Mouse (Mus musculus) forebrain, embryonic 10.5 days (tissue): ENCODE measurements around the gene Bdkrb2. TPM values are rescaled to one million over a fixed set of nuclear protein-coding genes. Genes with fewer than 3 reads are reported as not detected.
A peak's percentile ranks its signal among the peaks of the same experiment; 100 is the strongest.

Experiments
- DNase-seq: peaks from one replicate; pipeline ENCODE4 v3.0.0-alpha.2; 2017; ENCODE audit warnings: low spot score; ENCODE audit errors: extremely low spot score
- H3K27ac ChIP-seq: fragments of 300-500 bp; sonication (generic); 2 replicates; pipeline ENCODE4 v1.5.1; 2016; ENCODE audit warnings: mild to moderate bottlenecking
- H3K27me3 ChIP-seq: fragments of 300-500 bp; sonication (generic); 2 replicates; pipeline ENCODE4 v1.6.1; 2016; ENCODE audit warnings: mild to moderate bottlenecking; ENCODE audit not compliant: poor library complexity, severe bottlenecking
- H3K36me3 ChIP-seq: fragments of 300-500 bp; sonication (generic); replicated peaks from 2 replicates; pipeline ENCODE4 v1.6.1; 2016; ENCODE audit warnings: mild to moderate bottlenecking, moderate library complexity
- H3K4me1 ChIP-seq: fragments of 300-500 bp; sonication (generic); 2 replicates; pipeline ENCODE4 v1.6.1; 2016
- H3K4me3 ChIP-seq: fragments of 300-500 bp; sonication (generic); 2 replicates; pipeline ENCODE4 v1.5.1; 2016; ENCODE audit warnings: mild to moderate bottlenecking, moderate library complexity
- H3K9me3 ChIP-seq: fragments of 300-500 bp; sonication (generic); 2 replicates; pipeline ENCODE4 v1.6.1; 2016; ENCODE audit warnings: mild to moderate bottlenecking, moderate library complexity
- WGBS: fragments of 180-500 bp; shearing (Covaris S2); methylation state at CpG from one replicate; pipeline ENCODE4 v1.1.7; 2016; 5-methylcytosine and 5-hydroxymethylcytosine counted together
- polyA plus RNA-seq: library from polyadenylated mRNA; unstranded; fragments of >200 nt; fragmentation: Nextera tagmentation; extraction: Ambion mirVana; gene quantifications from 2 replicates; pipeline ENCODE4 v1.2.1, GENCODE M21; 2016

Gene Bdkrb2
- polyA plus RNA-seq, 1 experiment from 2014 or later: 0.25 TPM

- 86% methylated on average over 4 of the region's 4 CpGs for WGBS
- DNase-seq: no peak
- Histone ChIP-seq H3K27ac (no peak overlapping the region), H3K4me1 (peaks cover 10% of the 10 kb centered on the region), H3K36me3 (no peaks in the 10 kb centered on the region), H3K4me3 (no peak overlapping the region), H3K9me3 (no peaks in the 10 kb centered on the region), H3K27me3 (no peaks in the 10 kb centered on the region)
Measured at GRCm38 (mm10) chr12:105574356-105574755, 11.3 kb downstream of the Bdkrb2 start.

GRCm38 (mm10) chr12:105580490-105580889 is 17.5 kb downstream of the Bdkrb2 start:
- WGBS: 85% methylated on average over 17 of the region's 17 CpGs
- H3K36me3 ChIP-seq: no peaks in the 10 kb centered on the region
- no peaks in the 10 kb centered on the region for H3K9me3 ChIP-seq
- peaks cover 34% of the 10 kb centered on the region for H3K4me1 ChIP-seq
- H3K27ac ChIP-seq: no peak overlapping the region
- no peak overlapping the region for H3K4me3 ChIP-seq
- DNase-seq: no peak
- H3K27me3 ChIP-seq: peaks cover 5% of the 10 kb centered on the region; the same call in 1 of the 2 replicates

GRCm38 (mm10) chr12:105582486-105582885 is 19.5 kb downstream of the Bdkrb2 start:
- H3K4me3 ChIP-seq: no peak overlapping the region
- no peak for DNase-seq
- H3K9me3 ChIP-seq: no peaks in the 10 kb centered on the region
- WGBS: 63% methylated on average over 9 of the region's 9 CpGs
- no peak overlapping the region for H3K27ac ChIP-seq
- peaks cover 37% of the 10 kb centered on the region for H3K4me1 ChIP-seq
- H3K27me3 ChIP-seq: peaks cover 14% of the 10 kb centered on the region
- H3K36me3 ChIP-seq: no peaks in the 10 kb centered on the region

- Histone ChIP-seq H3K9me3 (no peaks in the 10 kb centered on the region), H3K27me3 (peaks cover 14% of the 10 kb centered on the region), H3K4me3 (no peak overlapping the region), H3K27ac (no peak overlapping the region), H3K36me3 (no peaks in the 10 kb centered on the region), H3K4me1 (peaks cover 37% of the 10 kb centered on the region)
- WGBS: 9% methylated on average over 2 of the region's 2 CpGs
- DNase-seq: peak; percentile 30
Measured at GRCm38 (mm10) chr12:105583484-105583883, 20.5 kb downstream of the Bdkrb2 start.

GRCm38 (mm10) chr12:105584851-105585250 is 21.8 kb downstream of the Bdkrb2 start:
- H3K27ac ChIP-seq: no peak overlapping the region; the same call in 1 of the 2 replicates
- H3K4me3 ChIP-seq: no peak overlapping the region
- DNase-seq: peak; percentile 78
- H3K9me3 ChIP-seq: no peaks in the 10 kb centered on the region
- H3K27me3 ChIP-seq: peaks cover 14% of the 10 kb centered on the region
- H3K36me3 ChIP-seq: no peaks in the 10 kb centered on the region
- WGBS: 17% methylated on average over 12 of the region's 12 CpGs
- peaks cover 36% of the 10 kb centered on the region for H3K4me1 ChIP-seq

- H3K27ac ChIP-seq: no peak overlapping the region
- H3K4me1 ChIP-seq: peaks cover 26% of the 10 kb centered on the region
- no peaks in the 10 kb centered on the region for H3K9me3 ChIP-seq
- WGBS: 86% methylated on average over 8 of the region's 8 CpGs
- H3K27me3 ChIP-seq: peaks cover 14% of the 10 kb centered on the region
- H3K4me3 ChIP-seq: no peak overlapping the region
- DNase-seq: no peak
- H3K36me3 ChIP-seq: no peaks in the 10 kb centered on the region
Measured at GRCm38 (mm10) chr12:105587526-105587925, 24.5 kb downstream of the Bdkrb2 start.

GRCm38 (mm10) chr12:105590786-105591185 is 27.8 kb downstream of the Bdkrb2 start:
- no peaks in the 10 kb centered on the region for H3K9me3 ChIP-seq
- H3K36me3 ChIP-seq: no peaks in the 10 kb centered on the region
- H3K4me1 ChIP-seq: peaks cover 9% of the 10 kb centered on the region; the same call in 1 of the 2 replicates
- 86% methylated on average over 7 of the region's 7 CpGs for WGBS
- H3K4me3 ChIP-seq: no peak overlapping the region
- no peak for DNase-seq
- peaks cover 9% of the 10 kb centered on the region for H3K27me3 ChIP-seq
- no peak overlapping the region for H3K27ac ChIP-seq

- no peak for DNase-seq
- Histone ChIP-seq H3K4me1 (peaks cover 6% of the 10 kb centered on the region; the same call in 1 of the 2 replicates), H3K36me3 (no peaks in the 10 kb centered on the region), H3K27me3 (no peaks in the 10 kb centered on the region), H3K9me3 (no peaks in the 10 kb centered on the region), H3K4me3 (no peak overlapping the region), H3K27ac (no peak overlapping the region)
- WGBS: 97% methylated on average over 23 of the region's 23 CpGs
Measured at GRCm38 (mm10) chr12:105592361-105592761, 29.3 kb downstream of the Bdkrb2 start.

- Histone ChIP-seq H3K27me3 (no peaks in the 10 kb centered on the region), H3K36me3 (no peaks in the 10 kb centered on the region), H3K4me3 (no peak overlapping the region), H3K27ac (0 out of 2 replicates have a peak overlapping the region, but pooled peaks have one; percentile 20), H3K9me3 (no peaks in the 10 kb centered on the region), H3K4me1 (peaks cover 9% of the 10 kb centered on the region)
- DNase-seq: no peak
- 67% methylated on average over 4 of the region's 4 CpGs for WGBS
Measured at GRCm38 (mm10) chr12:105593471-105593870, 30.4 kb downstream of the Bdkrb2 start.

- H3K4me1 ChIP-seq: peaks cover 39% of the 10 kb centered on the region
- WGBS: 90% methylated on average over 8 of the region's 8 CpGs
- no peak for DNase-seq
- H3K9me3 ChIP-seq: no peaks in the 10 kb centered on the region; the same call in 1 of the 2 replicates
- no peaks in the 10 kb centered on the region for H3K36me3 ChIP-seq
- no peaks in the 10 kb centered on the region for H3K27me3 ChIP-seq
- no peak overlapping the region for H3K4me3 ChIP-seq
- H3K27ac ChIP-seq: no peak overlapping the region
Measured at GRCm38 (mm10) chr12:105597135-105597534, 34.1 kb downstream of the Bdkrb2 start.

GRCm38 (mm10) chr12:105598503-105598902 is 35.5 kb downstream of the Bdkrb2 start:
- Histone ChIP-seq H3K9me3 (no peaks in the 10 kb centered on the region; the same call in 1 of the 2 replicates), H3K4me3 (no peak overlapping the region), H3K27me3 (no peaks in the 10 kb centered on the region), H3K36me3 (no peaks in the 10 kb centered on the region), H3K4me1 (peaks cover 37% of the 10 kb centered on the region), H3K27ac (peak overlapping the region; percentile 32; the same call in 1 of the 2 replicates)
- DNase-seq: no peak
- 82% methylated on average over 10 of the region's 10 CpGs for WGBS

- peak overlapping the region; percentile 32; the same call in 1 of the 2 replicates for H3K27ac ChIP-seq
- H3K9me3 ChIP-seq: no peaks in the 10 kb centered on the region; the same call in 1 of the 2 replicates
- H3K27me3 ChIP-seq: peaks cover 3% of the 10 kb centered on the region; the same call in 1 of the 2 replicates
- no peak for DNase-seq
- H3K36me3 ChIP-seq: no peaks in the 10 kb centered on the region
- no peak overlapping the region for H3K4me3 ChIP-seq
- WGBS: 65% methylated on average over 5 of the region's 5 CpGs
- peaks cover 35% of the 10 kb centered on the region for H3K4me1 ChIP-seq
Measured at GRCm38 (mm10) chr12:105599098-105599497, 36.1 kb downstream of the Bdkrb2 start.

- Histone ChIP-seq H3K27me3 (peaks cover 16% of the 10 kb centered on the region), H3K27ac (peak overlapping the region; percentile 27; the same call in 1 of the 2 replicates), H3K4me3 (no peak overlapping the region), H3K4me1 (peaks cover 59% of the 10 kb centered on the region), H3K36me3 (no peaks in the 10 kb centered on the region), H3K9me3 (no peaks in the 10 kb centered on the region; the same call in 1 of the 2 replicates)
- WGBS: 71% methylated on average over 6 of the region's 6 CpGs
- no peak for DNase-seq
Measured at GRCm38 (mm10) chr12:105601586-105601985, 38.6 kb downstream of the Bdkrb2 start.
